Mouse (Mus musculus): ENCODE data around the gene Pcsk5. TPM values are rescaled to one million over a fixed set of nuclear protein-coding genes. Genes with fewer than 3 reads are reported as not detected.

Gene Pcsk5
- total RNA-seq, 2 experiments from 2014 or later, result 9.9 to 10.7 TPM

GRCm38 (mm10) chr19:17590314-17590713 is 247.1 kb downstream of the Pcsk5 start:
- no peak for DNase-seq (ENCODE audit: low spot score in 2 of 2)

- no peak for DNase-seq (ENCODE audit: low spot score in 2 of 2)
These were observed 260.0 kb downstream of the Pcsk5 start for GRCm38 (mm10) chr19:17577412-17577811.

GRCm38 (mm10) chr19:17574564-17574963 is 262.9 kb downstream of the Pcsk5 start:
- DNase-seq (ENCODE audit: low spot score in 2 of 2), result no peak

- DNase-seq (ENCODE audit: low spot score in 2 of 2), result no peak
These were observed 265.1 kb downstream of the Pcsk5 start for GRCm38 (mm10) chr19:17572315-17572714.

- DNase-seq (ENCODE audit: low spot score in 2 of 2), result no peak
These were observed 266.5 kb downstream of the Pcsk5 start for GRCm38 (mm10) chr19:17570936-17571335.

GRCm38 (mm10) chr19:17567264-17567663 is 270.2 kb downstream of the Pcsk5 start:
- no peak for DNase-seq (ENCODE audit: low spot score in 2 of 2)

- DNase-seq (ENCODE audit: low spot score in 2 of 2), result no peak
These were observed 271.3 kb downstream of the Pcsk5 start for GRCm38 (mm10) chr19:17566097-17566496.

- no peak for DNase-seq (ENCODE audit: low spot score in 2 of 2)
These were observed 278.7 kb downstream of the Pcsk5 start for GRCm38 (mm10) chr19:17558764-17559163.

GRCm38 (mm10) chr19:17555159-17555558 is 282.3 kb downstream of the Pcsk5 start:
- DNase-seq (ENCODE audit: low spot score in 2 of 2), result no peak

GRCm38 (mm10) chr19:17554571-17554970 is 282.9 kb downstream of the Pcsk5 start:
- no peak for DNase-seq (ENCODE audit: low spot score in 2 of 2)

- DNase-seq (ENCODE audit: low spot score in 2 of 2), result no peak
These were observed 283.9 kb downstream of the Pcsk5 start for GRCm38 (mm10) chr19:17553396-17554100.

GRCm38 (mm10) chr19:17528746-17529532 is 308.5 kb downstream of the Pcsk5 start:
- DNase-seq (ENCODE audit: low spot score in 2 of 2), result no peak

GRCm38 (mm10) chr19:17525558-17525957 is 311.9 kb downstream of the Pcsk5 start:
- DNase-seq (ENCODE audit: low spot score in 2 of 2), result no peak

GRCm38 (mm10) chr19:17514456-17514855 is 323.0 kb downstream of the Pcsk5 start:
- no peak for DNase-seq (ENCODE audit: low spot score in 2 of 2)

- no peak for DNase-seq (ENCODE audit: low spot score in 2 of 2)
These were observed 326.1 kb downstream of the Pcsk5 start for GRCm38 (mm10) chr19:17511283-17511682.

- DNase-seq (ENCODE audit: low spot score in 2 of 2), result no peak
These were observed 333.2 kb downstream of the Pcsk5 start for GRCm38 (mm10) chr19:17504212-17504611.

- no peak for DNase-seq (ENCODE audit: low spot score in 2 of 2)
These were observed 338.7 kb downstream of the Pcsk5 start for GRCm38 (mm10) chr19:17498586-17499235.

GRCm38 (mm10) chr19:17496131-17496530 is 341.3 kb downstream of the Pcsk5 start:
- DNase-seq (ENCODE audit: low spot score in 2 of 2), result no peak

- no peak for DNase-seq (ENCODE audit: low spot score in 2 of 2)
These were observed 345.4 kb downstream of the Pcsk5 start for GRCm38 (mm10) chr19:17491822-17492544.

- DNase-seq (ENCODE audit: low spot score in 2 of 2), result no peak
These were observed 346.1 kb downstream of the Pcsk5 start for GRCm38 (mm10) chr19:17491322-17491721.

- DNase-seq (ENCODE audit: low spot score in 2 of 2), result no peak
These were observed 347.6 kb downstream of the Pcsk5 start for GRCm38 (mm10) chr19:17489866-17490141.

Data from left cerebral cortex, adult 18-20 months (tissue).